In genomic region chr10:22751175-22751682, GRCm38 (mm10) we compare ENCODE assay signal across 17 mouse cellular contexts.
"Had no signal": no experiment of that assay in that cellular context is flagged by ENCODE, and none has a peak within 500 bp of the region (broad histone marks: within the 10 kb centered on the region; RNA-seq: fewer than 3 reads in every experiment).

No protein-coding gene starts in this region.

- ATAC-seq: midbrain, embryonic 13.5 days; midbrain, embryonic 16.5 days had no signal

- H3K4me1 ChIP-seq: liver, embryonic 13.5 days had no signal

- H3K9ac ChIP-seq: liver, embryonic 13.5 days; midbrain, embryonic 13.5 days had no signal

- H3K27me3 ChIP-seq: liver, embryonic 13.5 days; midbrain, embryonic 13.5 days had no signal

- H3K9me3 ChIP-seq: liver, embryonic 13.5 days; megakaryocyte, embryonic 14.5 days; midbrain, embryonic 10.5 days; midbrain, embryonic 13.5 days had no signal

- H3K4me2 ChIP-seq: liver, embryonic 13.5 days; midbrain, embryonic 13.5 days had no signal

- H3K27ac ChIP-seq: left cerebral cortex, adult 2 months; liver, embryonic 13.5 days; midbrain, embryonic 10.5 days; midbrain, embryonic 13.5 days; stomach, postnatal 0 days had no signal

- H3K4me3 ChIP-seq: left cerebral cortex, adult 2 months; liver, embryonic 13.5 days; megakaryocyte, embryonic 14.5 days; midbrain, embryonic 10.5 days; midbrain, embryonic 13.5 days had no signal

- H3K36me3 ChIP-seq: liver, embryonic 13.5 days; midbrain, embryonic 10.5 days; midbrain, embryonic 13.5 days had no signal

- DNase-seq: kidney, adult 9 months; kidney, postnatal 25 days; layer of hippocampus, postnatal 36 days; liver, embryonic 13.5 days; lung, adult 2 months; right cerebral cortex, adult 18-20 months; right cerebral cortex, postnatal 14 days; right cerebral cortex, postnatal 4 days; thymus, adult 2 months; thymus, postnatal 14 days; thymus, postnatal 4 days had no signal
